Mouse (Mus musculus) brown adipose tissue, adult 24 weeks (tissue): ENCODE measurements at regions not wholly inside any gene's neighbourhood (a gene's known extent, or its start where the extent isn't known, plus 50 kb on each side); places are given as distances from the start of the nearest gene placed in this dataset.

Source experiments
- H3K27ac ChIP-seq: fragments of 200-500 bp; replicated peaks from 2 replicates; pipeline ENCODE4 v1.5.1; 2012; ENCODE audit warnings: low read depth, mild to moderate bottlenecking, low read length
- H3K4me1 ChIP-seq: fragments of 200-500 bp; 2 replicates; pipeline ENCODE4 v1.6.1; 2012; ENCODE audit warnings: low read length, mixed read lengths; ENCODE audit not compliant: control insufficient read depth, insufficient read depth, insufficient read length
- H3K4me3 ChIP-seq: fragments of 200-500 bp; 2 replicates; pipeline ENCODE4 v1.5.1; 2012; ENCODE audit warnings: low read depth, mild to moderate bottlenecking, low read length, moderate library complexity; ENCODE audit not compliant: insufficient read depth

DNA sequence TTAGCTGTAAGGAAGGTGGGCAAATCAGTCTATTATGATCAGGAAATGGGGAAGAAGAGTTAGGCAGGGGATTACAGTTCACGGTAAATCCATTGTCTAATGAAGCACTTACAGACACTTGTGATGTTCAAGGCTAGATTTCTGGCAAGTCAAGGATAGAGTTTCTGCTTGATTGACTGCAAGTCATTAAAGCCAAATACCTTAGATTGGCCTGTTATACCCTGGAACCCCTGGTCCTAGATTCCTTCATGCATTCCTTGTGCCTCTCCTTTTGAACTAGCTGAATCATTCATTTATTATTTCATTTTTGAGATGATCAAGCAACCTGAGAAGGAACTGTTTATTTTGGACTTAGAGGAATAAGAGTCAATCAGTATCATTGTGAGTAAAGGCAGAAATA is 597.9 kb downstream of the Ptprc start:
- no peak overlapping the region for H3K27ac ChIP-seq
- H3K4me3 ChIP-seq = no peak overlapping the region
- H3K4me1 ChIP-seq = no peaks in the 10 kb centered on the region

DNA sequence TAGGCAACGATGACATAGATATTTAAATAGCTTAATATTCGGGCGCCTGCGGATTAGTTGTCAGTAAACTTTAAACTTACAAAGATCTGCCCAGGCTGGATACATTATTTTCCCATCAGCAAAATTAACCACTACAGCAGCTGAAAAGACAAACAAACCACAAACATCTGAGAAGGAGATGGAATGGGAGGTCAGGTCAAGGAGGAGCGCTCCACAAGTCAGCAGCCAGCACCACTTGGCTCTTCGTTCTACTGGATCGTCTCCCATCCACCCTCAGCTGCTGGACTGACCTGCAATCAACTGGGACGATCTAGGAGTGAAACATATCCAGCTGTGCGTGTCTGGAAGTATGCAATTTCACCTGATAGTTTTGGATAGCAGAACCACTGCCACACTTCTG is 599.3 kb downstream of the Ptprc start:
- Histone ChIP-seq H3K4me3 (no peak overlapping the region), H3K4me1 (no peaks in the 10 kb centered on the region)

DNA sequence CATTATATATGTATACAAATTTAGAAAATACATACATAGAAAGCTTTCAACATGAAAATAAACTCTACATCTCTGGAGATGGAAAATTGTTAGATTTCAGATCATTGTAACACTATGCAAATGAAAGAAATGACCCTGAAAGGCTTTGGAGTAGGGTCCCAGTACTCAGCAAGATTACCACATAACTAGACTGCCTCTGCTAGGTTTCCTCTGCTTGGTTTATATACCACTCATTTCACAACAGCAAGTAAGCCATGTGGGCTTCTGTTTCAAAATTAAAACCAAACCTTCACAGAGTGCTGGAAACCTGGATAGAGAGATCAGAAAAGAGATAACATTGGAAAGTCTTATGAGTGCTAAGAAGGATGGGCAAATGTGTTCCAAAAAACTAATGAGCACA is 600.1 kb downstream of the Ptprc start:
- no peaks in the 10 kb centered on the region for H3K4me1 ChIP-seq
- H3K4me3 ChIP-seq = no peak overlapping the region
- H3K27ac ChIP-seq = no peak overlapping the region

More for the DNA sequence above, 599.3 kb downstream of the Ptprc start:
- no peak overlapping the region for H3K27ac ChIP-seq

DNA sequence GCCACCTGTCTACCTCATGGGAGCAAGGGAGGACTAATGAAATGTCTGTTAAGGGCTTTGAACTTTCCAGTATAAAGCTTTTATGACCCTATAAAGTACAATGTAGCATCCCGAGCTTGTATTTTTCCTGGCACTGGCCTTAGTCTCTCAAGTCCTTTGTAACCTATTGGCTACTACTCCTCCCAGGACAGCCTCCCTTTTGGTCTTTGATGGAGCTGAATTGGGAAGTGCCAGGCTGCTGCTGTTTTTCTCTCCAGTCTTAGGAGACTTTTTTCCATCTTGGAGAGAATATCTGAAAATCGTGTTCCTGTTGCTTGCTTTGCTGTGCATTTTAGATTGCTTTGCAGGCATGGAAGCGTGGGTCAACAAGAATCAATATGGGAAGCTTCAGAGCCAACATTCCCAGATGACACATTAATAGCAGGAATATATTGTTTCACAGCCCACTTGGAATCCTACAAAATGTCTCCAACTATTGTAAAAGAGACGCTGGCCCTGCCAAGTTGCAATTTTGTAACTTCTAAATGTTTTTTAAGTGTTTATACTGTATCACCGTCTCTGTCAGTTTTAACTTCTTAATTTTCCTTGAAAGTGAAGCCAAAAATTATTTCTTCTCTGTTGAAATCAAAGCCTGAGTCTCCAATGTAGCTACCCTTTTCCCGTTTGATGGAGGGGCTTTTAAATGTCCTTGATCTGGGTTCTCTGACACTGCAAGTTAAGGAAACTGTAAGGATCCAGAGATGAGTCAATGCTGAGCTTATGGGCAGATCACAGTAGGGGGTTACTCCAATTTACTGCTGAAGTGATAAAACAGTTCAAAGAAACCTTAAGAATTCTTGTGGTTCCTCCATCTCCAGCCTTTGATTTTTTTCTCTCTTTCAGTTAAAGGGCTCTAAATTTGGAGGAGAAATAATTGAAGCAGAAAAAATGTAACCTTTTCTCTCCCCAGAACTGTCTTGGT is 603.3 kb downstream of the Ptprc start:
- no peak overlapping the region for H3K27ac ChIP-seq
- no peak overlapping the region for H3K4me3 ChIP-seq
- no peaks in the 10 kb centered on the region for H3K4me1 ChIP-seq

DNA sequence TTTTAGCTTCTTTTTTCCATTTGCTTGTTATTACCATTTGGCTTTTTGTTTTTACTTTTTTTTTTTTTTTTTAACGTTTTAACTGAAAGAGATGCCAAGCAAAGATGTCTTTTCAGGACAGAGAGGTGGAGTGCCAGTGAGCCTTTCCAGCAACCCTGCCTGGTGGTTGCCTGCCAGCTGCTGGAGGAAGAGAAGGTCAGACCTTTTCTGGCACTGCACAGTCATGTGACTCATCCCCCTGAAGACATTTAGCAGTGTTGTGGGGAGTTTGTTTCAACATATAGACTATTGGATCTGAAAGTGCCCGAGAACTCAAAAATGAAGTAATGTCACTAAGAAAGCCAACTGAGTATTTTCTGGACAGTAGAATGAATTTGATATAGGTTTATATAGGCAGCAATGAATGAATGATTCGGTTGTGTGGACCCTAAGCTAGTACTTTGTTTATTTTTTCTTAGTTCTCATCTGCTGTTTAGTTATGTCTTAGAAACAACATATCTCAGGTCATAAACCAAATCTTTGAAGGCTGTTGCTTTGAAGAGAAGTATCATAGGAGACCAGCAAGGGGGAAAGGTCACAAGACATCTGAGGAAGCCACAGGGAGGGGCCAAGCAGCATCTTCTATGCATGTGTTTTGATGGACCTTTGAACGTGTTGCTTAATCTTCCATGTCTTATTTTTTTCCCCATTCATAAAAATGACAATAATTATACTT is 604.2 kb downstream of the Ptprc start:
- H3K4me1 ChIP-seq = no peaks in the 10 kb centered on the region
- no peak overlapping the region for H3K4me3 ChIP-seq
- no peak overlapping the region for H3K27ac ChIP-seq

DNA sequence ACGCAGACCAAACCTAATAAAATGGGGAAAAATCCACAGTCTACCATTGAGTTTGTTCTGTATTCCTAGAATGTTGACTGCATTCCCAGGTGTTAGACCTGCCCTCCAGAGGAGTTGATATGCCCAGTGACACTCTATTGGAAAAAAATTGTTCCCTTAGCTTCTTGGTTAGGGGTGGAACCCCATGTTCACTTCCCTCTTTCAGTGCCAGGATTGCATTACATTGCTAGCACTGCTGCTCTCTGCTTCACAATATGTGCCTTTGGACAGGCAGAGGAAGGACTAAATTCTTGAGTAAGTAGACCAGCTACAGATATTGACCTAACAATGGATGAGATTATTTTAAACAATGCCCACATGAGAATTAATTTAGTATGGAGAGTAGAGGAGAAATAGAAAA is 607.3 kb upstream of the Nr5a2 start:
- Histone ChIP-seq H3K27ac (no peak overlapping the region), H3K4me3 (no peak overlapping the region), H3K4me1 (no peaks in the 10 kb centered on the region)

DNA sequence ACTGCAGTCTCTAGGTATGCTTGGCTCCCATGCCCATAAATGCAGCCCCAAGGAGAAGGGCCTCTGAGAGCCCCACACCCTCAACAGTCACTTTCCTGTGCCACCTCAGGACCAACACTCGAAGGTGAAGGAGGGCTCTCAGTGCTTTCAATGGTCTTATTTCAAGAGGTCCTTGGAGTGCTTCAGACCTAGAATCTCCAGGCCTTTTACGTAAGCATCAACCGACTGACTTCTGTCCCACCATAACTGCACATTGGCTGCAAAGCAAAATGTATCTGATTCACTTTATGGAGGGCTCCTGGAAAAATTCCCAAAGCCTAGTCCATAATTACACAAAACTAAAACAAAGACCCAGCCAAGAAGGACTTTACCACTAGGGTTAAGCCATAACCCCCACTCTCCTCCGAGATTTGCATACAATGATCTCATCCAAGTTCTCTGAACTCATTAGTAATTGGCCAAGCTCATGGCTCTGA is 605.4 kb upstream of the Nr5a2 start:
- Histone ChIP-seq H3K4me1 (no peaks in the 10 kb centered on the region), H3K27ac (no peak overlapping the region), H3K4me3 (no peak overlapping the region)

DNA sequence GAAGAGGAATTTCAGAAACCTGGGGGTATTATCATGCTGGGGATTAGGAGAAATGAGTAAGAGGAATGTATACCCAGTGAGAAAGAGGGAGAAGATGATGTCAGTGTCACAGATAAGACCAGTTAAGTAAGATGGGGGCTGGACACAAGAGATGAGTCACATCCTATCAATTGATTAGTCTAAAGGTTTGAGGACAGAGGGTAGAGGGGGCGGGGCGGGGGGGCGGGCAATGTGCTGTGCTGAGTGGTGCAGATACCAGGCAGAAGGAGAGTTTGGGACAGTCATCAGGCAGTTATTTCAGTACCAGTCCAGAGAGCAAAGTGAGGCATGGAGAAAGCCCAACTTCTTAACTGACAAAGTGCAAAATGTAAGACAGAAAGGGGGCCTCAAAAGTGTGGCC is 601.4 kb upstream of the Nr5a2 start:
- Histone ChIP-seq H3K4me1 (no peaks in the 10 kb centered on the region), H3K4me3 (no peak overlapping the region), H3K27ac (no peak overlapping the region)

DNA sequence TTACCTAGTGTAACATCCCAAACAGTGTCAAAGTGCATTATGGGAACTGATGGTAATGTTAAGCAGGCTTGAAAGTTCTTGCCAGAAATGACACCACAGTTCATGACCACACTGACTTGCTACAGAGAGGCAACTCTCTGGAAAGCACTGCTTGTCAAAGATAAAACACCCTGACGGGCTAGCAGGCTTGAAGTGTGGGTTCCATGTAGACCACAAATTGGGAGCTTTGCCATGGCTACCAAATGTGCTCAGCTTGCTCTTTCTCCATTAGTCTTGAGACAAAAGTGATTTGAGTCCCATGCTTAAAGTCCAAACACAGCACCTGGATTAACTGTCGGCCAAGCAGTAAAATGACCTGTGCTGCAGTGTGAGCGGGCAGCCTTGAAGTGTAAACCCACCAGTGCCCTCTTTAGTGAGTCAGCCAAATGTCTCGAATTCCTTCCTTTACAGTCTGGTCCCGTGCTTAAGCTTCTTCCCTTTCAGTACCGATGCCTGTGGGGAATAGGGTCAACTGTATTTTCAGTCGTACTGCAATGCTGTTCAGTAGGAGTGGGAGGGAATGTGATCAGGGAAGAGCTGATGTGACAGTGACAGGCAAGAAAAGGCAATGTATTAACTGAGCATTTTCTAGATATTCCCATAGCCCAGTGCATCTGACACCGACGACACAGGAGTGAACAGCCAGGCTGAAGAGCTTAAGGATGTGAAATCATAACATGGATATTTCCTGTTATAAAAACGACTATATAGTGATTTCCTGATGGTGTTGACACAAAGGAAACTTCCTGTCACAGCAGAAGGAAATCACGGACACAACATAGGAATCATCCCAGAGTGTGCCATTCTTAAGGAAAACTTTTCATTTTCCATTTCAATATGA is 600.4 kb upstream of the Nr5a2 start:
- Histone ChIP-seq H3K4me1 (no peaks in the 10 kb centered on the region), H3K27ac (no peak overlapping the region), H3K4me3 (no peak overlapping the region)

DNA sequence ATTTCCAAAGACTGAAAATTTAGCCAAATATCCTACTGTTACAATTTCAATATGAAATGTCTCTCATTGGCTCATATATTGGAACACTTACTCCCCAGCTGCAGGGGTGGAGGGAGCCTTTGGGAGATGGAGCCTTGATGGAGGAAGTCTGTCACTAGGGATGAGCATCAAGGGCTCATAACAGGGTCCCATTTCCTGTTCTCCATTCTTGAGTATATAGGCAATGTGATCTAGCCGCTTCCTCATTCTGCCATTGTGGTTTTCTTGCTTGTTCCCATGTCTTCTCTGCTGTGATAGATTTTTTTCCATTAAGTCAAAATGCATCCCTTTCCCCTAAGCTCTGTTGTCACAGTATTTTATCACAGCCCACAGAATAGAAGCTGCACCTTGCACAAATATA is 589.4 kb upstream of the Nr5a2 start:
- no peak overlapping the region for H3K4me3 ChIP-seq
- H3K27ac ChIP-seq = no peak overlapping the region
- H3K4me1 ChIP-seq = no peaks in the 10 kb centered on the region

DNA sequence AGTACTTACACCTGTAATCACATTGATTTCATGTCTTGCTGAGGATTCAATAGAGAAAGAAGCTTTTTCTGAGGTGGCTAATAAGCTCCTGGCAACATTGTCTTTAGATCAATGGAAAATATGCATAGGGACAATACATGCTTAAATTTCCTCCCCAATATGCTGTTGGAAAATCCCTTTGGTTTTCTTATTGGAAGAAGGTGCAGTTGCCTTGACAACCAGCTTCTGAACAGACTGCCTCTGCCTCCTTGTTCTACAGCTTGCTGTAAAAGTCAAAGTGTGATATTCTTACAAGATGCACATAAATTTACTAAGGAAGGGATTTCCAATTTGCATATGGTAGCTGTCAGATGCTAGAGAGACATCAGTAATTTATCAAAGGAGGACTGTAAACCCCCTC is 585.4 kb upstream of the Nr5a2 start:
- Histone ChIP-seq H3K4me1 (no peaks in the 10 kb centered on the region), H3K27ac (no peak overlapping the region), H3K4me3 (no peak overlapping the region)

DNA sequence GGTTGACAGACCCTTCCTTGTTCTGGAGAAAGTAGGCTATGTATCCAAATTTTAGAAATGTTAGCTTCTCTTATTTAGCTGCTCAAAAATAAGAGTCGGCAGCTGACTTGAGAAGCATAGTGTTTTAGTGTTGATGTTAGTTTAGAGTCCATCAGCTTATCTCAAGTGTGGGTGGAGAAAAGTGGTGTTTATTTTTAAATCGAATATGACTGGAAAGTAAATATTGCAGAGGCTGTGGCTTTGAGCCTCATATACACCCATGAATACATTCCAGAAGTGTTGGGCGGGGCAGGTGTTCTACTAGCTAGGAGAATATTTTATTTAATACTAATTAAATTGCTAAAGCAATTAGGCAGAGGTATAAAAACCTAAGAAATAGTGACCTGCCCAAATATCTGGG is 583.6 kb upstream of the Nr5a2 start:
- H3K27ac ChIP-seq = no peak overlapping the region

DNA sequence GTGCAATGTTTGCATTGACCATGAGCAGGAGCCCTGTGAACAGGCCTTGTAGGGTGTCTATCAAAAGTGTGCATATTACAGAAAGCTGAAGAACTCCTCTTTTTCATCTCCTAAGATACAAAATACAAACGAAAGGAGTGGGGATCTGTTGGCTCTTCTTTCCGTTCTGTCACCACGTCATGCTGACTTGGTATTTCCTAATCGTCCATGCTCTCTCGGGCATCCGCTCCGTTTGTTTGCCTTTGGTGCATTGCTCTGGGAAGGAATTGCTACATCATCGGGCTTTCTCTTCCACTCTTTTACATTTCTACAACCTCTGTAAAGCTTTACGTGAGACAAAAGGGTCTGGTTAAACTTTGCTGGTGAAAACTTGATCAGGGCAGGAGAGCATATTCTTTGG is 581.2 kb upstream of the Nr5a2 start:
- H3K4me3 ChIP-seq = no peak overlapping the region
- H3K27ac ChIP-seq = no peak overlapping the region
- no peaks in the 10 kb centered on the region for H3K4me1 ChIP-seq

More for the DNA sequence above, 583.6 kb upstream of the Nr5a2 start:
- no peak overlapping the region for H3K4me3 ChIP-seq
- H3K4me1 ChIP-seq = no peaks in the 10 kb centered on the region

DNA sequence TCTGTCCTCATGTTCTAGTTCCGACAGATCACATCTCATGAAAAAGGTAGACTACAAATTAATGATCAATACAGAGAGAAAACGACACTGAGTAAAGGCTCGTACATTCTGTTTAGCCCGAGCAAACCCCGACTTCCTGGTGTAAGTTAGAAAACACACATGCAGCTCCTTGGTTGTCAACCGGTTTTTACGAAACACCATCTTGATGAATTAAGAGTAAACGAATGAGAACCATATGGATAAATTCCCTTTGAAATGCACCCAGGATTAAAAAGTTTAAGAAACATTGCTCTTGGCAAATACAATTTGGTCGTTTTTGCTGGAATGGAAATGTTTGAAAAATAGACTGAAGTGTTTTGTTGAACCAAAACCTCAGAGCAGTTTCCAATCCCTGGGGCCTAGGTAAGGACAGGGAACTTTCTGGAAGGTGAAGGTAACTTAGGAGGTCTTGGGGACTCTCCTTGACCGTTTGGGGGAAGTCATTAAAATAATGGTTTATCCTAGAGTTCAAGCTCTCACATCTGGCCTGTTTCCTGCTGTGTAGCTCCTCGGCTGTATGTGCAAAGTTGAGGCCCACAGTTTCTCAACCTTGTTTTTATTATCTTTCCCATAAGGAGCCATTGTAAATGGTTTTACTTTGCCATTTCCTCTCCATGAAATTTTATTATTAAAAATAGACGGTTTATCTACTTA is 579.3 kb upstream of the Nr5a2 start:
- H3K27ac ChIP-seq = no peak overlapping the region
- H3K4me3 ChIP-seq = no peak overlapping the region
- H3K4me1 ChIP-seq = no peaks in the 10 kb centered on the region
